Mouse (Mus musculus): ENCODE results near the gene Cdc40. TPM values are rescaled to one million over a fixed set of nuclear protein-coding genes. Genes with fewer than 3 reads are reported as not detected.

The Cdc40 gene
- polyA plus RNA-seq, 1 experiment, result 6.0 TPM

GRCm38 (mm10) chr10:40790406-40790805 lies 92.7 kb downstream of the Cdc40 start:
- Histone ChIP-seq H3K27me3 (ENCODE audit: control insufficient read depth, insufficient read depth, low read length) (no peaks in the 10 kb centered on the region), H3K4me1 (ENCODE audit: control insufficient read depth, insufficient read depth, low read length) (no peaks in the 10 kb centered on the region), H3K4me3 (ENCODE audit: control insufficient read depth, low read depth, low read length) (no peak overlapping the region), H3K36me3 (ENCODE audit: control insufficient read depth, insufficient read depth, low read length) (no peaks in the 10 kb centered on the region), H3K27ac (ENCODE audit: control insufficient read depth, insufficient read depth, low read depth, low read length) (no peak overlapping the region)
- TF ChIP-seq CTCF (IDR thresholded peaks at IDR 0.05; ENCODE audit: control insufficient read depth, insufficient read depth, insufficient replicate concordance, low read depth, low read length), result no peak
- TF ChIP-seq POLR2A (IDR thresholded peaks at IDR 0.05; ENCODE audit: control insufficient read depth, low read depth, low read length), result no peak

Other genes with a start within 250 kb of the Cdc40 start
- gene Mettl24, start 200.0 kb downstream of the Cdc40 start, polyA plus RNA-seq (2012; rRNA removed), result 0.53 and 0.98 TPM in 2 replicates
- 7.5 and 11.4 TPM in 2 replicates for gene Wasf1, start 164 bp upstream of the Cdc40 start, polyA plus RNA-seq (2012; rRNA removed)
- 0.49 and 0.72 TPM in 2 replicates for gene Gpr6, start 189.0 kb upstream of the Cdc40 start, polyA plus RNA-seq (2012; rRNA removed)